ENCODE assay signal across 9 mouse cellular contexts in the genomic region with DNA sequence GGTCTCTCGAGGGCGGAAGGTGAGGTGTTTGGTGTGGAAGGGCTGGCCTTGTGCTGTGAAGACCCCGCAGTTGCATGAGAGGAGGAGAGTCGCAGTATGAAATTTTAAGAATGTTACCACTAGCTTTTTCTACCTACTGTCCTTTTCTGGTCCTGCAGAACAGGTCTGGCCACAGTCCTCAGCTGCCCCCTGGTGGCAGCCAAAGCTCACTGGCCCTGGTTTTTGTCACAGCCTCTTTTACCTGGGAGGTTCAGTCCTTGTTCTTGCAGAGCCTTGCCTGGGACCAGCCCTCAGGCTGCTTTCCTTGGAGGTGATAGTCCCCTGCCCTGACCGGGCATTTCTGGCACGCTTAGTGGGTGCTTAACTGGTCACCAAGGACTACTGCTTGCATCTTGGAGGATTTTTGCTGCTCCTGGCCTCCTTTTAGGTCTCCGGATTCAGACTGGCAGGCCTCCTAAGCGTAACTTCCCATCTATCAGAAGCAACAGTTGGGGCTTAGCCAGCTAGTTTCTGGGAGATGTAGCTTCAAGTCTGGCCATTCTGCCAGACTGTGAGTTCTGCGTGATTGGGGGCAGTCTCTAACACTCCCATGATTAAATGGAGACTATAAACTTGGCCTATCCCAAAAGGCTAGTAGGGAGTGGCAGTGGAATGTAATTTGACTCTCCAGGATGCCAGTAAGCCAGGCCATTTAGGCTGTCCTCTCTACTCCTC. TPM values are rescaled to one million over a fixed set of nuclear protein-coding genes. Genes with fewer than 3 reads are reported as not detected.
DNase-seq lines count a peak whose midpoint lies in the region; ATAC-seq and TF ChIP-seq lines count a peak whose summit lies in the region.
"Had no signal": no experiment of that assay in that cellular context is flagged by ENCODE, and none has a peak within 500 bp of the region (broad histone marks: within the 10 kb centered on the region; RNA-seq: fewer than 3 reads in every experiment).

No protein-coding gene starts in this region.

- no peaks in the 10 kb centered on the region for H3K9me3 ChIP-seq in limb, embryonic 15.5 days

- peaks cover 19% of the 10 kb centered on the region for H3K4me1 ChIP-seq in heart, adult 2 months (ENCODE audit: control insufficient read depth, insufficient read depth, low read length)
- H3K4me1 ChIP-seq in limb, embryonic 15.5 days = peaks cover 59% of the 10 kb centered on the region

- no peaks in the 10 kb centered on the region; the same call in 1 of the 2 replicates for H3K79me2 ChIP-seq in heart, adult 2 months (replicated peaks; ENCODE audit: control insufficient read depth, insufficient read depth, low read length)

- no peak overlapping the region for H3K9ac ChIP-seq in heart, adult 2 months (ENCODE audit: low read depth, low read length)
- H3K9ac ChIP-seq in limb, embryonic 15.5 days = 0 out of 2 replicates have a peak overlapping the region, but pooled peaks have one; percentile 4

- no peaks in the 10 kb centered on the region for H3K36me3 ChIP-seq in heart, adult 2 months (ENCODE audit: control insufficient read depth, insufficient read depth, low read length)
- H3K36me3 ChIP-seq in limb, embryonic 15.5 days = peaks cover 39% of the 10 kb centered on the region

- H3K4me2 ChIP-seq in limb, embryonic 15.5 days = no peak overlapping the region

- H3K4me3 ChIP-seq in heart, adult 2 months = no peak overlapping the region
- H3K4me3 ChIP-seq in limb, embryonic 15.5 days = no peak overlapping the region

- ATAC-seq in limb, embryonic 15.5 days (ENCODE audit: insufficient number of reproducible peaks, low FRiP score, low TSS enrichment, low read depth) = no peak; the same call in 1 of the 2 replicates
- ATAC-seq in monocyte, adult 5-6 weeks (replicated peaks; ENCODE audit: insufficient number of reproducible peaks, low FRiP score, low TSS enrichment, poor library complexity, severe bottlenecking) = peak; percentile 65
- ATAC-seq: Patski had no signal

- WGBS in heart, adult 2 months = 43% methylated on average over 9 of the region's 9 CpGs
- WGBS in limb, embryonic 15.5 days = 35% methylated on average over 9 of the region's 9 CpGs

- TF ChIP-seq CTCF in heart, adult 2 months (IDR thresholded peaks at IDR 0.05) = no peak; the same call in 1 of the 2 replicates

- intact Hi-C loops in heart, adult 2 months (cut with DNase I) = loop anchor here (1.0 to 2.0 kb wide), 4 partner anchors 15 to 119 kb away; no protein-coding TSS in a partner anchor

- peak; percentile 76; the same call in 1 of the 2 replicates for TF ChIP-seq EP300 in heart, adult 2 months (IDR thresholded peaks at IDR 0.05; ENCODE audit: insufficient read depth, low read depth, low read length)

- TF ChIP-seq POLR2A in heart, adult 2 months (IDR thresholded peaks at IDR 0.05; ENCODE audit: insufficient read depth, low read depth, low read length) = 0 out of 2 replicates have a peak, but pooled peaks have one; percentile 19

- no peak overlapping the region; the same call in 1 of the 2 replicates for H3K27ac ChIP-seq in heart, adult 2 months
- peak overlapping the region; percentile 71 for H3K27ac ChIP-seq in limb, embryonic 15.5 days

- no peaks in the 10 kb centered on the region for H3K27me3 ChIP-seq in heart, adult 2 months (ENCODE audit: control insufficient read depth, insufficient read depth, low read length)
- H3K27me3 ChIP-seq in limb, embryonic 15.5 days = no peaks in the 10 kb centered on the region
- H3K27me3 ChIP-seq: Patski had no signal

- peak; percentile 62 for DNase-seq in left cerebral cortex, adult 11 months (ENCODE audit: low spot score)
- no peak for DNase-seq in left cerebral cortex, adult 8-10 months (ENCODE audit: low spot score in 2 of 2)
- peak; percentile 81 for DNase-seq in embryo, embryonic 11.5 days (ENCODE audit: low read depth, low spot score)
- peak; percentile 85 to 87 for DNase-seq in heart, adult 2 months
- peak; percentile 85 to 87 for DNase-seq in kidney, adult 8-10 months
- DNase-seq in spleen, postnatal 14 days (ENCODE audit: low spot score in 2 of 2) = peak; percentile 62 to 75

RNA-seq across cellular contexts. Expression of a gene that starts 13.5 kb away (rescaled TPM):
- total RNA-seq in left cerebral cortex, adult 8-10 months (2022) = 10 to 100 TPM; 11.1 to 20.7 (median 16.6) TPM
- total RNA-seq in heart, adult 2 months (2021) = 10 to 100 TPM; 10.0 to 11.1 TPM
- 17.3 and 23.8 TPM in 2 replicates for polyA plus RNA-seq in heart, adult 2 months (2012; rRNA removed)
- 31.7 and 34.9 TPM in 2 replicates for polyA plus RNA-seq in limb, embryonic 15.5 days (2015; fragmentation: Nextera tagmentation; extraction: Ambion mirVana)
- 0.19 to 0.76 TPM (median 0.64 TPM) in 3 replicates for total RNA-seq in monocyte, adult 5-6 weeks (2017)

RNA-seq across cellular contexts. Expression of a gene that starts 16.8 kb away (rescaled TPM):
- total RNA-seq in left cerebral cortex, adult 8-10 months (2022) = 10 to 100 TPM; 79.9 to 99.6 (median 92.2) TPM
- 100 to 1,000 TPM; 119 to 165 TPM for total RNA-seq in heart, adult 2 months (2021)
- 36.3 and 39.4 TPM in 2 replicates for polyA plus RNA-seq in heart, adult 2 months (2012; rRNA removed)
- 75.8 and 83.1 TPM in 2 replicates for polyA plus RNA-seq in limb, embryonic 15.5 days (2015; fragmentation: Nextera tagmentation; extraction: Ambion mirVana)
- 5.1 to 18.7 TPM (median 14.8 TPM) in 3 replicates for total RNA-seq in monocyte, adult 5-6 weeks (2017)

RNA-seq across cellular contexts. Expression of a gene that starts 31.8 kb away (rescaled TPM):
- total RNA-seq in left cerebral cortex, adult 8-10 months (2022) = 10 to 100 TPM in 2 of 4 experiments, 1 to 10 TPM in 2; 8.5 to 10.4 (median 9.9) TPM
- 10 to 100 TPM in 1 of 2 experiments, 1 to 10 TPM in 1; 9.2 to 10.5 TPM for total RNA-seq in heart, adult 2 months (2021)
- polyA plus RNA-seq in heart, adult 2 months (2012; rRNA removed) = 23.9 and 24.2 TPM in 2 replicates
- 41.5 and 45.1 TPM in 2 replicates for polyA plus RNA-seq in limb, embryonic 15.5 days (2015; fragmentation: Nextera tagmentation; extraction: Ambion mirVana)
- total RNA-seq in monocyte, adult 5-6 weeks (2017) = 0.19 to 0.43 TPM (median 0.39 TPM) in 3 replicates

RNA-seq across cellular contexts. Expression of a gene that starts 31.8 kb away (rescaled TPM):
- 10 to 100 TPM; 63.0 to 66.1 (median 65.1) TPM for total RNA-seq in left cerebral cortex, adult 8-10 months (2022)
- 100 to 1,000 TPM; 138 to 150 TPM for total RNA-seq in heart, adult 2 months (2021)
- 80.8 and 104 TPM in 2 replicates for polyA plus RNA-seq in heart, adult 2 months (2012; rRNA removed)
- 60.5 and 65.1 TPM in 2 replicates for polyA plus RNA-seq in limb, embryonic 15.5 days (2015; fragmentation: Nextera tagmentation; extraction: Ambion mirVana)
- total RNA-seq in monocyte, adult 5-6 weeks (2017) = 25.9 to 34.1 TPM (median 26.3 TPM) in 3 replicates

RNA-seq across cellular contexts. Expression of a gene that starts 48.3 kb away (rescaled TPM):
- total RNA-seq in left cerebral cortex, adult 8-10 months (2022) = 1 to 10 TPM; 5.5 to 8.1 (median 6.9) TPM
- total RNA-seq in heart, adult 2 months (2021) = 1 to 10 TPM; 3.2 to 3.4 TPM
- polyA plus RNA-seq in heart, adult 2 months (2012; rRNA removed) = 2.4 and 2.9 TPM in 2 replicates
- polyA plus RNA-seq in limb, embryonic 15.5 days (2015; fragmentation: Nextera tagmentation; extraction: Ambion mirVana) = 20.4 and 20.7 TPM in 2 replicates
- 2.7 to 14.0 TPM (median 4.0 TPM) in 3 replicates for total RNA-seq in monocyte, adult 5-6 weeks (2017)

Comparison
In these comparisons a context has a peak if more than half of its experiments do, and no peak if none do; other contexts are left out.
1. DNase-seq: peak in left cerebral cortex, adult 11 months (single experiment), embryo, embryonic 11.5 days (single experiment), heart, adult 2 months (2 of 2), kidney, adult 8-10 months (2 of 2) and spleen, postnatal 14 days (2 of 2); none in left cerebral cortex, adult 8-10 months (0 of 2).